Mouse (Mus musculus) liver, embryonic 14.5 days (tissue): ENCODE results near the gene Adamts4.

Source experiments
- CTCF ChIP-seq: IDR thresholded peaks from 2 replicates; pipeline ENCODE4 v1.5.1; 2016; ENCODE audit warnings: antibody characterized with exemption, low read depth, control low read depth
- EP300 ChIP-seq: IDR thresholded peaks from 2 replicates; pipeline ENCODE4 v1.6.1; 2016; ENCODE audit warnings: antibody characterized with exemption, low read depth

DNA sequence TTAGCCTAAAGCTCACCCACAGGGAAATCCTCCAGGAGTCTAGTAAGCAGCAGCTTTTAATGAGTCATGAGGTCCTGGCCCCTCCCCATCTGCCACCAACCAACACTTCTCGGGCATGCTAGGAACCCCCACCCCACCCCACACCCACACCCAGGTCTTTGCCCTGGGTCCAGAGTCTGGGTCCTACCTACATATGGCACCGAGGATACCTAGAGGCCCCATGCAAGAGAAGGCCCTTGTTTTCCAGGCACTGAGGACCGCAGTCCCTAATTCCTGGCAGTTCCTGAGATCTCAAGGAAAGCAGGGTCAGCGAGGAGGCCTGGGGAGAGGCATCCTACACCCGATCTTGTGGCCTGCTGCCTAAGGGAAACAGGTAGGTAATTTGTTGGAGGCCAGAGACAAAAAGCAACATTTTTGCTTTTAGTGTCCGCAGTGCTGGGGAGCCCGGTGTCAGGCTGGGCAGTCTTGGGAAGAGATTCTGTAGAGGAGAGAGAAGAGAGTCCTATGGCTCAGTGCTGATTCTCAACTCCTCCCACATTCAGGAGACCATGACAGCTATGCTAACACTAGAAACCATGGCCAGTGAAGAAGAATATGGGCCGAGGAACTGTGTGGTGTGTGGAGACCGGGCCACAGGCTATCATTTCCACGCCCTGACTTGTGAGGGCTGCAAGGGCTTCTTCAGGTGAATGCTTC lies 36.3 kb upstream of the Adamts4 start, which contains the start of gene Nr1i3:
- TF ChIP-seq CTCF (no peak), EP300 (no peak)
